Mouse (Mus musculus): ENCODE data around the gene Tacstd2. TPM values are rescaled to one million over a fixed set of nuclear protein-coding genes. Genes with fewer than 3 reads are reported as not detected.
A peak's percentile ranks its signal among the peaks of the same experiment; 100 is the strongest.

Gene Tacstd2
- polyA plus RNA-seq (2012; rRNA removed), result 0.10 and 0.57 TPM in 2 replicates

DNA sequence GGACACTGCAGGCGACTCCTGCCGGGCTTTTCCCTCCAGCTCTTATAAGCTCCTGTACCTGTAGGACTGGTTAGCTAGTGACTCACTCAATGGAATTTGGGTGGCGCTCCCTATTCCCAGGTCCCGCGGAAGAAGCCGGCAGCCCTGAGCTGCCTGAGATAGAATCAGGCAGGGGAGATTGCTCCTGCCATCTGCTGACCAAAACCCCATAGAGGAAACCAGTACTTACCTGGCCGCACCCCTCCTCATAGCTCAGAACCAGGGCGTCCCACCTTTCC is at the start of gene Tacstd2:
Gene Tacstd2, minus strand, starts transcription at position 20 of the 278 bp plus-strand sequence.
- Histone ChIP-seq H3K4me3 (ENCODE audit: low read depth, low read length) (peak within 1 kb of the TSS; percentile 34), H3K27ac (ENCODE audit: insufficient read depth, low read depth, low read length) (no peak within 1 kb of the TSS), H3K36me3 (ENCODE audit: control insufficient read depth, insufficient read depth, low read length) (no peaks in the 10 kb centered on the region), H3K27me3 (ENCODE audit: control insufficient read depth, insufficient read depth, low read length) (peaks cover 17% of the 10 kb centered on the region), H3K4me1 (ENCODE audit: control insufficient read depth, insufficient read depth, insufficient read length, low read length) (0 out of 2 replicates have a peak, but pooled peaks cover 2% of the 10 kb centered on the region)
- 10% methylated on average over 8 of the region's 8 CpGs for WGBS
- TF ChIP-seq POLR2A (IDR thresholded peaks at IDR 0.05; ENCODE audit: low read depth, low read length) (no peak), CTCF (IDR thresholded peaks at IDR 0.05; ENCODE audit: extremely low read depth, insufficient read length, insufficient replicate concordance, low read depth, low read length) (no peak)

DNA sequence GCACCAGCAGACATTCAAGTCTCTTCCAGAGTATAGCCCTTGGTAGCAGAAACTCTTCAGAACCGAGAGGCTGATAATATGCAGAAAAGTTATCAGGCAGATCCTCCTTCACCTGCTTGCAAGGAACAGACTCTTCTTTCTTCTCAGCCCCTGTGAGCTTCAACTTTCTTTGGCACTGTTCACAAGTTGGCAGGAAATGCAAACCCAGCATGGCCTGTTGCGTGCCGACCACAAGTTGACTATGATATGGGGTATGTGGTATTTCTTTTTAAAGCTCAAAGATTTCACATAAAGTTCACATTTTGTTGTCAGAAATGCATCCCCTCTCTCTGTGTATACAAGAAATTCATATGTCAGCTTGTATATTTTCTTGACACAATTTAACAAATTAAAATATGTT is 30.7 kb upstream of the Tacstd2 start:
- no peaks in the 10 kb centered on the region for H3K36me3 ChIP-seq (ENCODE audit: control insufficient read depth, insufficient read depth, low read length)
- WGBS, result 78% methylated on average over 3 of the region's 3 CpGs
- TF ChIP-seq POLR2A (IDR thresholded peaks at IDR 0.05; ENCODE audit: low read depth, low read length) (no peak), CTCF (IDR thresholded peaks at IDR 0.05; ENCODE audit: extremely low read depth, insufficient read length, insufficient replicate concordance, low read depth, low read length) (no peak)
- H3K27ac ChIP-seq (ENCODE audit: insufficient read depth, low read depth, low read length), result no peak overlapping the region
- H3K27me3 ChIP-seq (ENCODE audit: control insufficient read depth, insufficient read depth, low read length), result no peaks in the 10 kb centered on the region
- no peaks in the 10 kb centered on the region for H3K4me1 ChIP-seq (ENCODE audit: control insufficient read depth, insufficient read depth, insufficient read length, low read length)
- H3K4me3 ChIP-seq (ENCODE audit: low read depth, low read length), result no peak overlapping the region

DNA sequence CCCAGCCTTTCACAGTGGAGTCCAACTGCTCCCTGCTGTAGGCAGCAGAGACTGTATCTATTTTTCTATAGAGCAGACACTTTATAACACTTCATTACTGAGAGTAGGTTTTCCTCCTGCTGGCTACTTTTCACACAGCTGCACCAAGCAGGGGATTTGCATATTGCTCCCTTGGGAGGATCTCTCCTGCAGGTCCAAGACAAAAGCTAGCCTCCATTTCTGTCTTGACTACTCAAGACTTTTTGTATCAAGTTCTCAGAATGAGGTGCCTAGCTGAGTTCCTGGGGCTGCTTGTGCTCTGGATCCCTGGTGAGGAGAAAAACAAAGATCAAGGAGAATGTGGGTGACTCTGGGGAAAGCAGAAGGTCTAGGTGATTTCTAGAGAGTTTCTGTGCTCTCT is 19.8 kb upstream of the Tacstd2 start:
- H3K27me3 ChIP-seq (ENCODE audit: control insufficient read depth, insufficient read depth, low read length), result no peaks in the 10 kb centered on the region

DNA sequence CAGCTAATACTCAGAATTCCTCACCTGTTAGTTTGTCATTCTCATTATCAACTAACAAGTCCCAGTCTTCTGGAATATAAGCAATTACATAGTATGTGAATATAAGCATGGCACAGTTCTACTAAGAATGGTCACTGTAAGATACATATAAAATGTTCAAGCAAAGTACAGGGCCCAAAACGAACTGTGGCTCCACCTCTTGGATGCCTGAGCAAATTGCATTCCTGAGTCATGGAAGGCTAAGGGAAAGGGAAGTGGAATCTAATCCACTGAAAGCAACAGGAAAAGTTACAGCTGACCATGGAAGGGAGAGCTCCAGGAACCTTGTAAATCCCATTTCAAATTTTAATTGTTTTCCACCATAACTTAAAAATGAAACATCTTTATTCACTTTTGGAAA is 14.0 kb upstream of the Tacstd2 start:
- no peak overlapping the region for H3K4me3 ChIP-seq (ENCODE audit: low read depth, low read length)
- 3% methylated on average over 1 of the region's 1 CpGs for WGBS

More for the DNA sequence above, 19.8 kb upstream of the Tacstd2 start:
- H3K4me3 ChIP-seq (ENCODE audit: low read depth, low read length), result no peak overlapping the region
- no peaks in the 10 kb centered on the region for H3K36me3 ChIP-seq (ENCODE audit: control insufficient read depth, insufficient read depth, low read length)
- no peak overlapping the region for H3K27ac ChIP-seq (ENCODE audit: insufficient read depth, low read depth, low read length)
- TF ChIP-seq POLR2A (IDR thresholded peaks at IDR 0.05; ENCODE audit: low read depth, low read length), result no peak
- TF ChIP-seq CTCF (IDR thresholded peaks at IDR 0.05; ENCODE audit: extremely low read depth, insufficient read length, insufficient replicate concordance, low read depth, low read length), result no peak
- no peaks in the 10 kb centered on the region for H3K4me1 ChIP-seq (ENCODE audit: control insufficient read depth, insufficient read depth, insufficient read length, low read length)

DNA sequence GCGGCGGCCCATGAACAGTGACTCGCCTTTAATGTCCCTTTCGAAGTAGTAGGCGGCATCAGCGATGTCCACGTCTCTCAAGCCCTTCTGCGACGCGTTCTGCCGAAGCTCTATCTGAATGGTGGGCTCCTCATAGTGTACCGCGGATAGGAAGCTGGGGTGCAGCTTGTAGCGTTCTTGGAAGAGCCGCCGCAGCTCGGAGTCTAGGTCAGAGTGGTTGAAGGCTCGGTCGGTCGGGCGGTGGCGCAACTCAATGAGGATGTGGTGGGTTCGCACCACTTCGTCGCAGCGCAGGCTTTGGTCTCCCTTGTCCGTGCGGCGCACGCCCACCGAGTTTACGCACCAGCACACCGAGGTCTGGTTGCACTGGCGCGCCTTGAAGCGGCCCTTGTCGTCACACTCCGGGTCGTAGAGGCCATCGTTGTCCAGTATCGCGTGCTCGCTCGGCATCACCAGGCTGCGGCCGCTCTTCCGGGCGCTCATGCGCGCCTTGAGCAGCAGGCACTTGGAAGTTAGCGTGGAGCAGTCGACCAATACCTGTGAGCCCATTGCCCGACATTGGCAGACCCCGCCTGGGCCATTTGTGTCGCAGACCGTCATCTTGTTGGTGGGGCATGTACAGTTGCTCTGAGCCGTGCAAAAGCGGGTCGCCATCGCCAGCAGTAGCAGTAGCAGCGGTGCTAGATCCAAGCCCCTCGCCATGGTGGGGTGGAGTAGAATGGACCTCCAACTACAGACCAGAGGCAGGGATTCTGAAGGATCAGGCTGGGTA is 405 bp downstream of the Tacstd2 start:
- no peak overlapping the region for H3K27ac ChIP-seq (ENCODE audit: insufficient read depth, low read depth, low read length)
- TF ChIP-seq CTCF (IDR thresholded peaks at IDR 0.05; ENCODE audit: extremely low read depth, insufficient read length, insufficient replicate concordance, low read depth, low read length), result no peak
- no peak for TF ChIP-seq POLR2A (IDR thresholded peaks at IDR 0.05; ENCODE audit: low read depth, low read length)
- H3K27me3 ChIP-seq (ENCODE audit: control insufficient read depth, insufficient read depth, low read length), result peaks cover 17% of the 10 kb centered on the region

More for the DNA sequence above, 14.0 kb upstream of the Tacstd2 start:
- Histone ChIP-seq H3K27ac (ENCODE audit: insufficient read depth, low read depth, low read length) (no peak overlapping the region), H3K27me3 (ENCODE audit: control insufficient read depth, insufficient read depth, low read length) (no peaks in the 10 kb centered on the region), H3K4me1 (ENCODE audit: control insufficient read depth, insufficient read depth, insufficient read length, low read length) (no peaks in the 10 kb centered on the region), H3K36me3 (ENCODE audit: control insufficient read depth, insufficient read depth, low read length) (no peaks in the 10 kb centered on the region)
- TF ChIP-seq POLR2A (IDR thresholded peaks at IDR 0.05; ENCODE audit: low read depth, low read length), result no peak
- no peak for TF ChIP-seq CTCF (IDR thresholded peaks at IDR 0.05; ENCODE audit: extremely low read depth, insufficient read length, insufficient replicate concordance, low read depth, low read length)

DNA sequence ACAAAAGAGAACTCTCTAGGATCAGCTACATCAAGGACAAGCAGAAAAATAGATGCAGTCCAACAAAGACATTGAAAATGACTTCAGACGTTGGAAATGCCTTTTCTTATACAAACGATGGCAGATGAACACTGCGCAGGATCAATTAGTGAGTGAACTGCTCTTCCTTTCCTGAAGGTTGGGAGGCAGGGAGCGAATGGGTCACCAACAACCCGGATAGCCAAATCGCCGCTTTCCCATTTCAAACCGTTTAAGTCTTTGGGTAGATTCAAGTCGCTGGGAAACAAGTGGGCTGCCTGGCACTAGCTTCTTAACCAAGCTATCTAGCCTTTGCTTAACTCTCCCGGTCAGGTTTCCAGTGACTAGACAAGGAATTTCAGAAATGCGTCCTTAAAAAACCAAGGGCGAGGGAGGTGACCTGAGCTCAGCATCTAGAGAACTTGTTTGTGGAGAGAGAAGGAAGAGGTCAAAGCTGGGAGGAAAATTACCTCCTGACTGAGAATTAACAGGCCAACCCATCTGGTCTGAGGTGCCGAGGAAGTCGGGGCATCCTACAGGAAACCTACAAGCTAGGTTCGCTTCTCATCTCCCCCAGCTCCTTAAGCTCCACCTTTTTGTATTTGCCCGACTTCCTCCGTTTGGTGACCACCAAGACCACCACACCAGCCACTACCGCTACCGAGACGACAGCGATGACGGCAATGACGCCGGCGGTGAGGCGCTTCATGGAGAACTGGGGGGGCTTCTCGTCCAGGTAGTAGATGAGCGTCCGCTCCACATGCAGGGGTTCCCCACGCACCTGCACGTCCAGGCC is 1.2 kb downstream of the Tacstd2 start:
- H3K27me3 ChIP-seq (ENCODE audit: control insufficient read depth, insufficient read depth, low read length), result peaks cover 17% of the 10 kb centered on the region
- TF ChIP-seq POLR2A (IDR thresholded peaks at IDR 0.05; ENCODE audit: low read depth, low read length) (no peak), CTCF (IDR thresholded peaks at IDR 0.05; ENCODE audit: extremely low read depth, insufficient read length, insufficient replicate concordance, low read depth, low read length) (no peak)
- H3K4me3 ChIP-seq (ENCODE audit: low read depth, low read length), result peak overlapping the region; percentile 34
- no peak overlapping the region for H3K27ac ChIP-seq (ENCODE audit: insufficient read depth, low read depth, low read length)
- H3K36me3 ChIP-seq (ENCODE audit: control insufficient read depth, insufficient read depth, low read length), result no peaks in the 10 kb centered on the region
- WGBS, result 18% methylated on average over 31 of the region's 31 CpGs
- H3K4me1 ChIP-seq (ENCODE audit: control insufficient read depth, insufficient read depth, insufficient read length, low read length), result 0 out of 2 replicates have a peak, but pooled peaks cover 2% of the 10 kb centered on the region

More for the DNA sequence above, 405 bp downstream of the Tacstd2 start:
- 3% methylated on average over 62 of the region's 62 CpGs for WGBS
- Histone ChIP-seq H3K36me3 (ENCODE audit: control insufficient read depth, insufficient read depth, low read length) (no peaks in the 10 kb centered on the region), H3K4me3 (ENCODE audit: low read depth, low read length) (peak overlapping the region; percentile 34), H3K4me1 (ENCODE audit: control insufficient read depth, insufficient read depth, insufficient read length, low read length) (0 out of 2 replicates have a peak, but pooled peaks cover 2% of the 10 kb centered on the region)
